Mouse (Mus musculus) CH12.LX (cell line): ENCODE results near the gene Kitl.

ENCODE experiments used
- ELF1 ChIP-seq: IDR thresholded peaks from 2 replicates; pipeline ENCODE4 v1.6.1; 2014; ENCODE audit warnings: low read depth, mild to moderate bottlenecking, inconsistent platforms, low read length, improper control_type of control experiment
- POLR2A ChIP-seq: IDR thresholded peaks from 2 replicates; pipeline ENCODE4 v1.6.1; 2011; ENCODE audit warnings: low read depth, mild to moderate bottlenecking, improper control_type of control experiment, low read length
- SMC3 ChIP-seq: IDR thresholded peaks from 2 replicates; pipeline ENCODE4 v1.6.1; 2011; ENCODE audit warnings: low read depth, low read length, improper control_type of control experiment
- ZMIZ1 ChIP-seq: IDR thresholded peaks from 2 replicates; pipeline ENCODE4 v1.6.1; 2012; ENCODE audit warnings: low read depth, mild to moderate bottlenecking, inconsistent platforms, low read length, improper control_type of control experiment

DNA sequence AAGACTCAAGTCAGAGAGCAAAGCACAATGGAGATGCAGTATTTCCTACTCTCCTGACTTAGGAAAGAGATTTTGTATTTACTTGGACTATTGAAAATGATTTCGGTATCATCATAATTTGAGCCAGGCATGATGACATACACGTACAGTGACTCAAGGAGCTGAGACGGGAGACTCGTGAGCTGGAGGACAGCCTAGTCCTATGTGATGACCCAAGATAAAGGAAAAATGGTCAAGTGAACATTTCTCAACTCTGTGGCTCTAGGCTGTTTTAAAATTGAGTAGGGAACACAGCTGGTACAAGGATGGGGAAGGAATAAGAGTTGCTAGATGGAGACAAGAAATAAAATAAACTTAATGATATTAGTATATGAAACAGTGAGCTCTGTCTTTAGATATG, 37.0 kb downstream of the Kitl start:
- TF ChIP-seq POLR2A (no peak), SMC3 (no peak), ELF1 (no peak), ZMIZ1 (no peak)
